Mouse (Mus musculus) naive thymus-derived CD4-positive, alpha-beta T cell, adult 2 months (primary cell): ENCODE results near the gene Rbm38.

Source experiments
- DNase-seq: peaks from one replicate; pipeline ENCODE4 v3.0.0-alpha.2; 2011; ENCODE audit warnings: low read depth

The Rbm38 gene

GRCm38 (mm10) chr2:173036611-173037010, 16.3 kb downstream of the Rbm38 start:
- DNase-seq = no peak

GRCm38 (mm10) chr2:173037347-173037746, 17.0 kb downstream of the Rbm38 start:
- no peak for DNase-seq

- DNase-seq = peak; percentile 65
These were observed 17.7 kb downstream of the Rbm38 start for GRCm38 (mm10) chr2:173037827-173038607.

- peak; percentile 54 for DNase-seq
These were observed 18.7 kb downstream of the Rbm38 start for GRCm38 (mm10) chr2:173039041-173039440.

- no peak for DNase-seq
These were observed 20.5 kb downstream of the Rbm38 start for GRCm38 (mm10) chr2:173040803-173041202.

GRCm38 (mm10) chr2:173041242-173041641, 20.9 kb downstream of the Rbm38 start:
- no peak for DNase-seq

- no peak for DNase-seq
These were observed 21.6 kb downstream of the Rbm38 start for GRCm38 (mm10) chr2:173041893-173042292.

GRCm38 (mm10) chr2:173042504-173043162, 22.3 kb downstream of the Rbm38 start:
- DNase-seq = no peak

GRCm38 (mm10) chr2:173044198-173044970, 24.1 kb downstream of the Rbm38 start:
- no peak for DNase-seq

- peak; percentile 82 for DNase-seq
These were observed 26.4 kb downstream of the Rbm38 start for GRCm38 (mm10) chr2:173046582-173047297.

GRCm38 (mm10) chr2:173047471-173047870, 27.2 kb downstream of the Rbm38 start:
- DNase-seq = no peak

GRCm38 (mm10) chr2:173048041-173048745, 27.9 kb downstream of the Rbm38 start:
- DNase-seq = no peak

GRCm38 (mm10) chr2:173049231-173049630, 28.9 kb downstream of the Rbm38 start:
- no peak for DNase-seq

GRCm38 (mm10) chr2:173049817-173050216, 29.5 kb downstream of the Rbm38 start:
- DNase-seq = no peak

- DNase-seq = no peak
These were observed 30.5 kb downstream of the Rbm38 start for GRCm38 (mm10) chr2:173050604-173051382.

- no peak for DNase-seq
These were observed 32.6 kb downstream of the Rbm38 start for GRCm38 (mm10) chr2:173052881-173053280.

- DNase-seq = peak; percentile 84
These were observed 33.5 kb downstream of the Rbm38 start for GRCm38 (mm10) chr2:173053846-173054245.

- peak; percentile 69 for DNase-seq
These were observed 36.1 kb downstream of the Rbm38 start for GRCm38 (mm10) chr2:173056303-173056881.

GRCm38 (mm10) chr2:173056882-173057315, 36.6 kb downstream of the Rbm38 start:
- peak; percentile 53 for DNase-seq

- DNase-seq = no peak
These were observed 37.3 kb downstream of the Rbm38 start for GRCm38 (mm10) chr2:173057623-173058022.
